Mouse (Mus musculus) gastrocnemius, postnatal 10 days (tissue): Measurements from ENCODE around the gene Wfdc1. TPM values are rescaled to one million over a fixed set of nuclear protein-coding genes. Genes with fewer than 3 reads are reported as not detected.

Experiments
- DNase-seq: peaks from one replicate; pipeline ENCODE4 v3.0.0; 2021; ENCODE audit warnings: mixed read lengths
- total RNA-seq, 2 experiments: library from RNA; stranded (reverse); gene quantifications; 2 replicates each; pipeline ENCODE4 v1.2.3; 2021

Gene Wfdc1
- total RNA-seq, 2 experiments from 2014 or later, result 69.8 to 78.6 TPM

DNA sequence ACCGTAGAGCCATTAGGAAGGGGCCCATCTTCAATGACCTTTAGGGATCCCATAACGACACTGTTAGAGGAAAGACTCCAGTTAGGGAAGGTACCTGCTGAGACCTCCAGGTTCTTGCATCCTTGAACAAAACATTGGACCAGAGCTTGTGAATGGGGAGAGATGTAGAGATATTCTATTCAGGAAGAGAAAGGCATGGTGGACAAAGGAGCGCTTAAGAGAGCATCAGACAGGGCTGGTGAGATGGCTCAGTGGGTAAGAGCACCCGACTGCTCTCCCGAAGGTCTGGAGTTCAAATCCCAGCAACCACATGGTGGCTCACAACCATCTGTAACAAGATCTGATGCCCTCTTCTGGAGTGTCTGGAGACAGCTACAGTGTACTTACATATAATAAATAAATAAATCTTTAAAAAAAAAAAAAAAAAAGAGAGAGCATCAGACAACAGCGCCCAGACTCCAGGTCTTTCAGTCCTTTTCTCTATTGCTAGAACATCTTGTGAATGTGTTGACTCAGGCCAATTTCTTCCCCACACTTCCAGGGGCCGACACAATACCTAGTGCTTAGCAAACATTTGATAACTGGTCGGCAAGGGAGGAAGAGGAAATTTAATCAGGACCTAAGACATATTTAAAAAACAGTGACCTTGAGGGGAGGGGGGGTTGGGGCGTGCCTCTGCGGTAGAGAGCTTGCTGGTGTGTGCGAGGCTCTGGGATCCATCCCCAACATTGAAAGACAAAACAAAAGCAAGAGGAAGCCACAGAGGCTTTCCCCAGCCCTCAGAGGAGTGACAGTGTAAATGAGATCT is 71.1 kb downstream of the Wfdc1 start:
- no peak for DNase-seq

Other genes with a start within 250 kb of the Wfdc1 start
- gene Osgin1, start 232.2 kb upstream of the Wfdc1 start, total RNA-seq, result 1 to 10 TPM; 2.5 to 5.0 TPM
- gene Necab2, start 219.6 kb upstream of the Wfdc1 start, total RNA-seq, result under 1 TPM; 0.38 to 0.73 TPM
- gene Slc38a8, start 164.7 kb upstream of the Wfdc1 start, total RNA-seq, result not detected
- 10 to 100 TPM; 55.4 to 65.0 TPM for gene Mbtps1, start 107.6 kb upstream of the Wfdc1 start, total RNA-seq
- gene Hsdl1, start 91.2 kb upstream of the Wfdc1 start, total RNA-seq, result 10 to 100 TPM; 13.0 to 15.0 TPM
- not detected for gene Dnaaf1, start 91.1 kb upstream of the Wfdc1 start, total RNA-seq
- gene Taf1c, start 61.1 kb upstream of the Wfdc1 start, total RNA-seq, result 1 to 10 TPM; 3.6 to 4.4 TPM
- not detected for gene Adad2, start 53.6 kb upstream of the Wfdc1 start, total RNA-seq
- under 1 TPM; 0.45 to 0.82 TPM for gene Kcng4, start 30.7 kb upstream of the Wfdc1 start, total RNA-seq
- gene Atp2c2, start 33.6 kb downstream of the Wfdc1 start, total RNA-seq, result not detected
- gene Tldc1, start 112.1 kb downstream of the Wfdc1 start, total RNA-seq, result 1 to 10 TPM; 4.7 to 5.2 TPM
- gene Cotl1, start 174.2 kb downstream of the Wfdc1 start, total RNA-seq, result 10 to 100 TPM; 38.3 to 41.8 TPM
- gene Klhl36, start 195.9 kb downstream of the Wfdc1 start, total RNA-seq, result 1 to 10 TPM; 2.9 to 3.9 TPM
- 10 to 100 TPM; 57.4 to 65.4 TPM for gene Usp10, start 244.0 kb downstream of the Wfdc1 start, total RNA-seq
- 1 to 10 TPM; 2.9 to 6.0 TPM for gene Gm20388, start 244.5 kb downstream of the Wfdc1 start, total RNA-seq